Mouse (Mus musculus) layer of hippocampus, postnatal 36 days (tissue): ENCODE measurements around the gene Trappc10. TPM values are rescaled to one million over a fixed set of nuclear protein-coding genes. Genes with fewer than 3 reads are reported as not detected.
A peak's percentile ranks its signal among the peaks of the same experiment; 100 is the strongest.

ENCODE experiments used
- DNase-seq, 2 experiments: peaks; one replicate each; pipeline ENCODE4 v3.0.0; 2022
- total RNA-seq, 2 experiments: library from RNA; stranded (reverse); gene quantifications; 2 replicates each; pipeline ENCODE4 v1.2.3; 2021

Trappc10 gene
- total RNA-seq = 10 to 100 TPM; 75.6 to 79.0 TPM

DNA sequence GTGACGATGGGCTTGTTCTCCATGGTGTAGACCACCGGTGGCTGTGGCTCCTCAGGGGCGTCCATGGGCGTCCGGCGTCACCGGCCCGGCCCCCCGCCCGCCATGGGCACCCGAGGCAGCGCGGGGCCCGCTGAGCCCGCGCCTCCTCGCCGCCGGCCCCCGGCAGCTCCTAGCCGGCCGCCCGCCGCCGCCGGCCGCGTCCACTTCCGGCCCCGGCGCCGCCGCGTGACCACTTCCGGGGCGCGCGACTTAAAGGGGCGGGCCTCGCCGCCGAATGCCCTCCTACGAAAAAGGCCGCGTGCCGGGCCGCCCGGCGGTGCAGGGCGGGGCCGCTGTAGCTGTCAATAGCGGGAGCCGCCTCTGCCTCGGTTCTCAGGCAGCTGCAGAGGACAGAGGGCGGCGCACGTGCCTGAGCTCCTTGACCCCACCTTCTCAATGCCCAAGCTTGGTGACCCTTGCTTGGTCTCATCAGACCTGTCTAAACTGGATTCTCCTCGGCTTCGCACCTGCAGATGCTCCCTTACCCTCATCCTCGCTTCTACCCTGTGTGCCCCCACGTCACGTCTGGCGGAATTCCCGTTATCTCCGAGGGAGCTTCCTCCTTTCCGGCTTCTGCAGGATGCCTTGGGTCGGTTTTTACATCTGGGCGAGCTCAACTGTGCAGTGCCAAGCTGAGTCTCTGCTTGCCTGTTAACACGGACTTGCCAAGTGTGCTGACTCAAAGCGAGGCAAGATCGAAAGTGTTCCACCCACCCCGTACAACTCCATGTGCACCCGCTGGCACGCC, at the start of gene Trappc10:
Trappc10 (minus strand) TSS at position 204 of the 787 bp plus-strand sequence.
- DNase-seq = peak; percentile 84 to 86

GRCm38 (mm10) chr10:78293576-78293975, 49.1 kb upstream of the Trappc10 start:
- DNase-seq = no peak

GRCm38 (mm10) chr10:78292381-78292780, 47.9 kb upstream of the Trappc10 start:
- DNase-seq = no peak

DNA sequence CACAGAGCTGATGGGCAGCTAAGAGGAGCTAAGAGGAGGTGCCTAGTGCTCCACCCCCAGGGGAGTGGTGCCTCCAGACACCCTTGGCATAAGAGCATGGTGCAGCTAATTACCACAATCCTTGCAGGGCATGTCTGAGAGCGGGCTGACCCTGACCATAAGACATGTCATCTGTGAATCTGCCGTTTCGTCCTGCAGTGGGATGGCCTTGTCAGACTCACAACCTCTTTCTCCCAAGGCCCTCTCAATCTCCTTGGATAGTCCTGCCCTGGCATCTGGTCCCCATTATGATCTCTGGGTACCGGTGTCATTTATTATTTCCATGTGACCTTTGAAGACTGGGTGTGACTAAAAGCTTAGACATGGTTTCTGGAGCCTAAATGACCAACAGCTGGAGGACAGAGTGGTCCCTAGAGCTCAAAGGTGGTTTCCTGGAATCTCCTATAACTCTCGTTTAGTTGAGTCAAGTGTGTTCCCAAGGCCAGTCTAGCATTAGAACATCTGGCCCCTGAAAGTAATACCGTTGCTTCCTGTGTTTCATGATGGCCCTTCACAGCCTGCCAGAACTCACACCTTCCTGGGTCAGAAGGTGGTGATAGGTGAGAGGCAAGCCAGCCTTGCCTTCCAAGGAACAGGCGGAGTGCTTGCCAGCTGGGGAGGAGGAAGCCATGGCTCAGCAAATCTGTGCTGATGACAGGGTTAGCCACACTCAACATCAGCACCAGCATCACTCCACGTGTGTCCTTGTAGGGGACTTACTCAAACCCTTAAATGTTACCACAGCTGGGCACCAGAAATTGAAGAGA, 46.5 kb upstream of the Trappc10 start:
- no peak for DNase-seq

DNA sequence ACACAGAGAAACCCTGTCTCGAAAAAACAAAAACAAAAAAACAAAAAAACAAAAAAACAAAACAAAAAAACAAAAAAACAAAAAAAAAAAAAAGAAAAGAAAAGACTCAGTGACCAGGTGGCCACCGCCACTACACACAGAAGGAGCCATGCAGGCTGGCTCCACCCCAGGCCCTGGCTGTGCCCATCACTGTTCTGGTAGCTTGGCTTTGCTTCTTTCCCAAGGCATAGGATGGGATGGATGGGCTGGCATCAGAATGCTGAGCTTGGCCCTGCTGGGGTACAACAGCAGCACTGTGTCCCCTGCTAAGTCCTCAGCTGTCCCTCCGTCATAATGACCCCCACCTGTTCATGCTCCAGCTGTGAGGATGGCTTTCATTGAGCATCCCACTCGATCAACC, 44.5 kb upstream of the Trappc10 start:
- no peak for DNase-seq

DNA sequence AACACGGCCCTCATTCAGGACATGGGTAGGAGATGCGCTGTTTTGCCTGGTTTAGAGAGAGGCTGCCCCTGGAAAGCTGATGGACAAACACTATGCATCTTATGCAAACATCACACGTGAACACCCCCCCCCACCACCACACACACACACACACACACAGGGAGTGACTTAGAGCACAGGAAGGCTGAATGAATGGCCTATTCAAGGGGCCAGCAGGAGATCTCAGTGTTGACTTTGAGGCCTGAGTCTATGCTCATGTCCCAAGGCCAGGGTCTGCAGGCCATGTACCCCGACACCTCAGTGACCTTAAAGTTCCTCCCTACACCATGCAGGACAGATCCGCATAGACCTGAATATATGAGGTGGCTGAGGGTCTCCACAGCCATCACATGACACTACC, 43.7 kb upstream of the Trappc10 start:
- DNase-seq = no peak

GRCm38 (mm10) chr10:78287465-78288132, 43.2 kb upstream of the Trappc10 start:
- no peak for DNase-seq

DNA sequence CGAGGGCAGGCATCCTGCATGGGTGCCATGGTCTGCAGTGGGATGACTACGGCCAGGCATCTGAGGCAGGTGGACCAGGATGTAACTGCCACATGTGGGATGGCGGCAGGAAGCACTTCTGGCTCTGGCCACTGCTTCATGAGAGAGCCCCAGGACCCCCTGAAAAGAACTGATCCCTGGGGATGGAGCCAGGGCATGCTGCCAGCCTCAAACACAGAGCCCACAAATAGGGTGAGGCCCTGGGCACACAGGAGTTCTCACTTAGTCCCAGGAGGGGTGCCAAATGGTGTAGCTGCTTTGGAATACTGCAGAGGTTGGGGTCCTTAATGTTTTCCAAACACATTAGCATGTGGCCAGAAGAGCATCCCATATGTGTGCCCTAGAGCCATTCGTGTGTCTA, 41.5 kb upstream of the Trappc10 start:
- no peak for DNase-seq

DNA sequence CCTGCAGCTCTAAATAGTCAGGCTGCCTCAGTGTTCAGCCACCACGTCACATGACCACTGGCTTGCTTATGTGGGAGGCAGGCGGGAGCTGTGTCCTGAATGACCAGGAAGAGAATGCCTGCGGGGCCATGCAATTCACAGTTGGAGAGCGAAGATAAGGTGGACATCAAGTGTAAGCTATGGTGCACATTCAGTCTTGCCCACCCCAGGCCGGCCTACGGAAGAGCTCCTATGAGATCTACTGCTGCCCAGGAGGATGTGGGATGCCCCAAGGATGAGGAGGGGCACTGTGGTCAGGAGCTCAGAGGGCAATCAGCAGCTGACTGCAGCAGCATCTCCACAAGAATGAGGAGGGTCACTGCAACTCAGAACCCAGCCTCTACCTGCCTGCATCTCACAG, 41.0 kb upstream of the Trappc10 start:
- no peak for DNase-seq

GRCm38 (mm10) chr10:78284812-78285211, 40.4 kb upstream of the Trappc10 start:
- DNase-seq = no peak

DNA sequence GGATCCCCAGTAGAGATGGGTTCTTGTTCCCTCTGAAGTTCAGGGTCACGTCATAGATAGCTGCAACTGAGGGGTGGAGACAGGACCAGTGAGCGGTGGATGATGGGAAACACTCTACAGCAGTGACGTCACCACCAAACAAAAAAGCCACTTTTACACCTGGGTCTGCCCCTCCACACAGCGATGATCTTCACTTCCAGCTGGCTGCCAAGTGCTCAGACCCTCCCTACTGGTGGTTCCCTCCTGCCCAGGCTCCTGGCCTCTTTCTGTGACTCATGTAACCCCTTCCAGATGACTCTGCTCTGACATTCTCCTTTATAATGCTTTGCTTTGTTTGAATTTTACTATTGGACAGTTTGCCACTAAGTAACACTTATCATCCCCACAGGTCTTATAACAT, 38.0 kb upstream of the Trappc10 start:
- DNase-seq = no peak

DNA sequence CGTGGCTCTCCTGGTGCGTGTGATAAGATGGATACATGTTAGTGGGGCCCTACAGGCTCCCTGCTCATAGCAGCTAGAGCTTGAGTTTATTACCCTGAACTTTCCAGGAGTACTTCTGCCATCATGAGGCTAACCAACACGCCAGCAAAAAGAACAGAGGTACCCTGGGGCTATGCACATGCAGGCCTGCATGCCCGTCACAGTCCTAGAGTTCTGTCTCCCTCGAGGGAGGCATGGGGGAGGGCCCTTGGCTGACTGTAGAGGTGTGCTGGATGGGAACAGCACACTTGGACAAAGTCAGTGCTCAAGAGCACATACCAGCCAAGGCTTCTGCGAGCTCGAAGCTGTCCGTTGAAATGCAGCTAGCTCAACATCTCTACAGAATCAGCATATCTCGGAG, 36.0 kb upstream of the Trappc10 start:
- no peak for DNase-seq

DNA sequence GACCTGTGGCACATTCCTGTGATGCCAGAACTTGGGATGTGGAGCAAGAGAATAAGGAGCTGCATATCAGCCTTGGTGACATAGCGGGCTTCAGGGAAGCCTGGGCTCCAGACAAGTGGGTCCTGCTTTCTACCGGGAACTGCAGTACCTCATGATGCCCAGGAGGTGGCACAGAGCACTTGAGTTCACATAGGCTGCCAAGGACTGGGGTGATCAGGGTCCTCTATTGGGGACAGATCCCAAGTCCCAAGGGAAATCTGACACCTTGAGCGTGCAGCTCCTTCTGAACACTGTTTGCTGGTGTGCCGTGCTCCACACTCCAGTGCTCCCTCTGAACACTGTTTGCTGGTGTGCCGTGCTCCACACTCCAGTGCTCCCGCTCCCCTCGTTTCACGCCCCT, 34.8 kb upstream of the Trappc10 start:
- peak; percentile 29 to 35 for DNase-seq

- DNase-seq = no peak
These were observed 33.4 kb upstream of the Trappc10 start for GRCm38 (mm10) chr10:78277835-78278234.

DNA sequence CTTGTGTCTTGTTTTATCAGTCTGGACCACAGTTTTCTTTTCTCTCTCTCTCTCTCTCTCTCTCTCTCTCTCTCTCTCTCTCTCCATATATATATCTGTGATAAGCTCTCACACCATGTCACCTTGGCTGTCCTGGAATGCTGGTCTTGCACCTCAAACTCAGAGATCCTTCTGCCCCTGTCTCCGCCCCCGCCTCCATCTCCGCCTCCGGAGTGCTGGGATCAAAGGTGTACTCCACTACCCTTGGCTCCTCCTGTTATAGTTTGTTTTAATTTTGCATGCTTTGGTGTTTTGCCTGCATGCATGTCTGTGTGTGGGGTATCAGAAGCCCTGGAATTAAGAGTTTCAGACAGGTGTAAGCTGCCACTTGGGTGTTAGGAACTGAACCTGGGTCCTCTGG, 31.8 kb upstream of the Trappc10 start:
- DNase-seq = no peak

- no peak for DNase-seq
These were observed 28.5 kb upstream of the Trappc10 start for GRCm38 (mm10) chr10:78272932-78273331.

GRCm38 (mm10) chr10:78265881-78266280, 21.4 kb upstream of the Trappc10 start:
- DNase-seq = no peak

GRCm38 (mm10) chr10:78264735-78265134, 20.3 kb upstream of the Trappc10 start:
- DNase-seq = no peak

GRCm38 (mm10) chr10:78260916-78261650, 16.6 kb upstream of the Trappc10 start:
- no peak for DNase-seq

GRCm38 (mm10) chr10:78260322-78260721, 15.9 kb upstream of the Trappc10 start:
- DNase-seq = no peak

- DNase-seq = no peak
These were observed 15.3 kb upstream of the Trappc10 start for GRCm38 (mm10) chr10:78259702-78260101.

GRCm38 (mm10) chr10:78259230-78259629, 14.8 kb upstream of the Trappc10 start:
- no peak for DNase-seq
